Mouse (Mus musculus): Measurements from ENCODE around the gene Cand2. TPM values are rescaled to one million over a fixed set of nuclear protein-coding genes. Genes with fewer than 3 reads are reported as not detected.
A peak's percentile ranks its signal among the peaks of the same experiment; 100 is the strongest.

Gene Cand2
- total RNA-seq, 1 experiment, result 10.7 TPM

GRCm38 (mm10) chr6:115732341-115732928, 41.9 kb upstream of the Cand2 start:
- TF ChIP-seq MAFK (IDR thresholded peaks at IDR 0.05; ENCODE audit: insufficient read depth, low read depth, low read length) (no peak), ZNF384 (IDR thresholded peaks at IDR 0.05; ENCODE audit: low read depth, low read length) (no peak), CHD2 (IDR thresholded peaks at IDR 0.05; ENCODE audit: low read depth, low read length) (no peak), ZC3H11A (IDR thresholded peaks at IDR 0.05; ENCODE audit: borderline replicate concordance, low read depth, low read length) (no peak), HCFC1 (IDR thresholded peaks at IDR 0.05; ENCODE audit: borderline replicate concordance, insufficient read depth, low read length) (no peak)
- DNase-seq (ENCODE audit: low read depth, low spot score), result no peak
- Histone ChIP-seq H3K9ac (ENCODE audit: insufficient read depth, low read depth, low read length, poor library complexity, severe bottlenecking) (peak overlapping the region; percentile 62; the same call in 1 of the 2 replicates), H3K36me3 (ENCODE audit: control insufficient read depth, insufficient read depth, low read length, poor library complexity, severe bottlenecking) (no peaks in the 10 kb centered on the region), H3K4me3 (ENCODE audit: insufficient read depth in 1 of 2, low read depth in 1 of 2, low read length in 2 of 2, poor library complexity in 1 of 2, severe bottlenecking in 1 of 2) (peak overlapping the region; percentile 34 to 39), H3K4me1 (ENCODE audit: control insufficient read depth in 2 of 2, insufficient read depth in 2 of 2, low read length in 2 of 2, poor library complexity in 1 of 2) (peaks cover 0 to 11% of the 10 kb centered on the region in 2 experiments; a peak in 1 of 4 replicates), H3K9me3 (ENCODE audit: control insufficient read depth, insufficient read depth, low read depth, low read length) (no peaks in the 10 kb centered on the region), H3K27ac (ENCODE audit: insufficient read depth, low read depth, low read length, poor library complexity, severe bottlenecking) (peak overlapping the region; percentile 58; the same call in 1 of the 2 replicates)
- in situ Hi-C loops (cut with MboI; ENCODE audit: low sequenced_read_pairs in 2 of 2, unreplicated experiment in 2 of 2), result no loop called here

DNA sequence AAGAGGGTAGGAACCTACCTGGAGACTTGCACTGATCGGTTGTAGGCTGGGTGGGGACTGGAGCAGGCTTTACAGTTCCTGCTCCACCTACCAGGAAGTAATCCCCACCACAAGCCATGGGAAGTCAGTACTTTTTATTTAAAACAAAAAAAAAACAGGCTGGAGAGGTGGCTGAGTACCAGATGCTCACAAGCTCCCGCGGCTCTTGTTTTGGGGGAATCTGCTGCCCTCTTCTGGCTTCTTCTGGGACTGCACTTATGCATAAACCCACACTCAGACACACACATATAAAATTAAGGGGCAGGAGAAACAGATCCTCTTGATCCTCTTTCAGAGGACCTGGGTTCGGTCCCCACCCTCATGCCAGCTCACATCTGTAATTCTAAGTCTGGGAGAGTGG, 39.4 kb upstream of the Cand2 start:
- in situ Hi-C loops (cut with MboI; ENCODE audit: low sequenced_read_pairs in 2 of 2, unreplicated experiment in 2 of 2), result no loop called here
- Histone ChIP-seq H3K9ac (ENCODE audit: insufficient read depth, low read depth, low read length, poor library complexity, severe bottlenecking) (no peak overlapping the region), H3K4me1 (ENCODE audit: control insufficient read depth in 2 of 2, insufficient read depth in 2 of 2, low read length in 2 of 2, poor library complexity in 1 of 2) (peaks cover 0 to 9% of the 10 kb centered on the region in 2 experiments; a peak in 2 of 4 replicates), H3K36me3 (ENCODE audit: control insufficient read depth, insufficient read depth, low read length, poor library complexity, severe bottlenecking) (no peaks in the 10 kb centered on the region), H3K4me3 (ENCODE audit: insufficient read depth in 1 of 2, low read depth in 1 of 2, low read length in 2 of 2, poor library complexity in 1 of 2, severe bottlenecking in 1 of 2) (no peak overlapping the region), H3K27ac (ENCODE audit: insufficient read depth, low read depth, low read length, poor library complexity, severe bottlenecking) (0 out of 2 replicates have a peak overlapping the region, but pooled peaks have one; percentile 0), H3K9me3 (ENCODE audit: control insufficient read depth, insufficient read depth, low read depth, low read length) (no peaks in the 10 kb centered on the region)
- TF ChIP-seq ZC3H11A (IDR thresholded peaks at IDR 0.05; ENCODE audit: borderline replicate concordance, low read depth, low read length) (0 out of 2 replicates have a peak, but pooled peaks have one; percentile 49), ZNF384 (IDR thresholded peaks at IDR 0.05; ENCODE audit: low read depth, low read length) (peak; percentile 68), HCFC1 (IDR thresholded peaks at IDR 0.05; ENCODE audit: borderline replicate concordance, insufficient read depth, low read length) (no peak)
- DNase-seq (ENCODE audit: low read depth, low spot score), result peak; percentile 71

GRCm38 (mm10) chr6:115739056-115739455, 35.3 kb upstream of the Cand2 start:
- in situ Hi-C loops (cut with MboI; ENCODE audit: low sequenced_read_pairs in 2 of 2, unreplicated experiment in 2 of 2), result no loop called here
- Histone ChIP-seq H3K4me3 (ENCODE audit: insufficient read depth in 1 of 2, low read depth in 1 of 2, low read length in 2 of 2, poor library complexity in 1 of 2, severe bottlenecking in 1 of 2) (no peak overlapping the region), H3K9me3 (ENCODE audit: control insufficient read depth, insufficient read depth, low read depth, low read length) (no peaks in the 10 kb centered on the region), H3K36me3 (ENCODE audit: control insufficient read depth, insufficient read depth, low read length, poor library complexity, severe bottlenecking) (no peaks in the 10 kb centered on the region), H3K4me1 (ENCODE audit: control insufficient read depth in 2 of 2, insufficient read depth in 2 of 2, low read length in 2 of 2, poor library complexity in 1 of 2) (peaks cover 4 to 17% of the 10 kb centered on the region in 2 experiments; a peak in 2 of 4 replicates), H3K9ac (ENCODE audit: insufficient read depth, low read depth, low read length, poor library complexity, severe bottlenecking) (no peak overlapping the region), H3K27ac (ENCODE audit: insufficient read depth, low read depth, low read length, poor library complexity, severe bottlenecking) (no peak overlapping the region)
- DNase-seq (ENCODE audit: low read depth, low spot score), result no peak
- TF ChIP-seq ZC3H11A (IDR thresholded peaks at IDR 0.05; ENCODE audit: borderline replicate concordance, low read depth, low read length) (no peak), MAFK (IDR thresholded peaks at IDR 0.05; ENCODE audit: insufficient read depth, low read depth, low read length) (0 out of 2 replicates have a peak, but pooled peaks have one; percentile 30), HCFC1 (IDR thresholded peaks at IDR 0.05; ENCODE audit: borderline replicate concordance, insufficient read depth, low read length) (no peak), CHD2 (IDR thresholded peaks at IDR 0.05; ENCODE audit: low read depth, low read length) (no peak), ZNF384 (IDR thresholded peaks at IDR 0.05; ENCODE audit: low read depth, low read length) (no peak)

DNA sequence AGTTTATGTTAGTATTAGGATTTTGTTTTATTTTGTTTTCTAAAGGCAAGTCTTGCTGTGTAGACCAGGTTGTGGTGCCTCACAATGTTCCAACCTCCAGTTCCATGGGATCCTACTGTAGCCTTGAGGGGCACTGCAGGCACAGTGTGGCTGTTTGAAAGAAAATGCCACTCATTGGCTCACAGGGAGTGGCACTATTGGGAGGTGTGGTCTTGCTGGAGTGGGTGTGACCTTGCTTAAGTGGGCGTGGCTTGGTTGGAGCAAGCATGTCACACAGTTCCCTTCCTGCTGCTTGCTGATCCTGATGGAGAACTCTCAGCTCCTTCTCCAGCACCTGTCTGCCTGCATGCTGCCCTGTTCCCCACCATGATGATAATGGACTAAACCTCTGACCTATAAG, 30.8 kb upstream of the Cand2 start:
- H3K27ac ChIP-seq (ENCODE audit: insufficient read depth, low read depth, low read length, poor library complexity, severe bottlenecking), result no peak overlapping the region
- H3K9me3 ChIP-seq (ENCODE audit: control insufficient read depth, insufficient read depth, low read depth, low read length), result no peaks in the 10 kb centered on the region
- no peak overlapping the region for H3K4me3 ChIP-seq (ENCODE audit: insufficient read depth in 1 of 2, low read depth in 1 of 2, low read length in 2 of 2, poor library complexity in 1 of 2, severe bottlenecking in 1 of 2)
- no peak overlapping the region for H3K9ac ChIP-seq (ENCODE audit: insufficient read depth, low read depth, low read length, poor library complexity, severe bottlenecking)
- TF ChIP-seq MAFK (IDR thresholded peaks at IDR 0.05; ENCODE audit: insufficient read depth, low read depth, low read length) (no peak), ZC3H11A (IDR thresholded peaks at IDR 0.05; ENCODE audit: borderline replicate concordance, low read depth, low read length) (no peak), ZNF384 (IDR thresholded peaks at IDR 0.05; ENCODE audit: low read depth, low read length) (no peak), HCFC1 (IDR thresholded peaks at IDR 0.05; ENCODE audit: borderline replicate concordance, insufficient read depth, low read length) (no peak), CHD2 (IDR thresholded peaks at IDR 0.05; ENCODE audit: low read depth, low read length) (no peak)
- in situ Hi-C loops (cut with MboI; ENCODE audit: low sequenced_read_pairs in 2 of 2, unreplicated experiment in 2 of 2), result no loop called here
- no peaks in the 10 kb centered on the region for H3K36me3 ChIP-seq (ENCODE audit: control insufficient read depth, insufficient read depth, low read length, poor library complexity, severe bottlenecking)
- DNase-seq (ENCODE audit: low read depth, low spot score), result peak; percentile 62
- peaks cover 4 to 16% of the 10 kb centered on the region in 2 experiments; a peak in 2 of 4 replicates for H3K4me1 ChIP-seq (ENCODE audit: control insufficient read depth in 2 of 2, insufficient read depth in 2 of 2, low read length in 2 of 2, poor library complexity in 1 of 2)
